8 mouse cellular contexts compared by ENCODE assay signal in genomic region chr2:39006149-39006730, GRCm38 (mm10). TPM values are rescaled to one million over a fixed set of nuclear protein-coding genes. Genes with fewer than 3 reads are reported as not detected.
A peak's percentile ranks its signal among the peaks of the same experiment; 100 is the strongest.
DNase-seq lines count a peak whose midpoint lies in the region; ATAC-seq and TF ChIP-seq lines count a peak whose summit lies in the region.

No protein-coding gene starts in this region.

- no peak overlapping the region for H3ac ChIP-seq in C2C12 (ENCODE audit: control insufficient read depth, insufficient read length, low read depth)

- H3K27me3 ChIP-seq in erythroblast, embryonic 14.5 days (ENCODE audit: control insufficient read depth), result no peaks in the 10 kb centered on the region
- no peaks in the 10 kb centered on the region for H3K27me3 ChIP-seq in C2C12 (ENCODE audit: control insufficient read depth, insufficient read depth, insufficient read length)
- H3K27me3 ChIP-seq in forebrain, embryonic 11.5 days (ENCODE audit: control insufficient read depth, insufficient read depth, low read length), result no peaks in the 10 kb centered on the region
- H3K27me3 ChIP-seq in liver, embryonic 12.5 days (replicated peaks), result no peaks in the 10 kb centered on the region

- peaks cover 93% of the 10 kb centered on the region for H3K79me2 ChIP-seq in C2C12 (ENCODE audit: control insufficient read depth, insufficient read depth)

- DNase-seq in forebrain, embryonic 11.5 days (ENCODE audit: low spot score), result no peak
- DNase-seq in natural killer cell, adult 2 months (ENCODE audit: low spot score in 2 of 2), result no peak
- no peak for DNase-seq in right cerebral cortex, postnatal 25 days
- no peak for DNase-seq in spleen, postnatal 10 days (ENCODE audit: low spot score in 2 of 2)

- H3K27ac ChIP-seq in forebrain, embryonic 11.5 days (ENCODE audit: low read depth, low read length), result no peak overlapping the region
- H3K27ac ChIP-seq in liver, embryonic 12.5 days, result peak overlapping the region; percentile 87

- peaks cover 77% of the 10 kb centered on the region for H3K4me1 ChIP-seq in erythroblast, embryonic 14.5 days (ENCODE audit: control insufficient read depth)
- peaks cover 21% of the 10 kb centered on the region for H3K4me1 ChIP-seq in forebrain, embryonic 11.5 days (replicated peaks; ENCODE audit: control insufficient read depth, insufficient read depth, low read length)
- peaks cover 76% of the 10 kb centered on the region for H3K4me1 ChIP-seq in liver, embryonic 12.5 days

- H3K4me2 ChIP-seq in forebrain, embryonic 11.5 days (ENCODE audit: low read depth, low read length, severe bottlenecking), result peak overlapping the region; percentile 75; the same call in 1 of the 2 replicates
- H3K4me2 ChIP-seq in liver, embryonic 12.5 days, result peak overlapping the region; percentile 96

- H3K36me3 ChIP-seq in erythroblast, embryonic 14.5 days (ENCODE audit: control insufficient read depth), result peaks cover 46% of the 10 kb centered on the region
- H3K36me3 ChIP-seq in C2C12 (ENCODE audit: control insufficient read depth, insufficient read depth), result peaks cover 31% of the 10 kb centered on the region
- peaks cover 16% of the 10 kb centered on the region for H3K36me3 ChIP-seq in forebrain, embryonic 11.5 days (ENCODE audit: control insufficient read depth, insufficient read depth, low read length)
- peaks cover 34% of the 10 kb centered on the region for H3K36me3 ChIP-seq in liver, embryonic 12.5 days

- peak overlapping the region; percentile 93 for H3K4me3 ChIP-seq in erythroblast, embryonic 14.5 days (replicated peaks)
- peak overlapping the region; percentile 84 for H3K4me3 ChIP-seq in C2C12 (ENCODE audit: insufficient read depth, poor library complexity, severe bottlenecking)
- peak overlapping the region; percentile 77; the same call in 1 of the 2 replicates for H3K4me3 ChIP-seq in forebrain, embryonic 11.5 days (ENCODE audit: low read depth, low read length)
- H3K4me3 ChIP-seq in liver, embryonic 12.5 days, result peak overlapping the region; percentile 94

- no peaks in the 10 kb centered on the region for H3K9me3 ChIP-seq in erythroblast, embryonic 14.5 days (ENCODE audit: control insufficient read depth, low read length)
- H3K9me3 ChIP-seq in forebrain, embryonic 11.5 days (ENCODE audit: control insufficient read depth, low read length), result no peaks in the 10 kb centered on the region
- no peaks in the 10 kb centered on the region for H3K9me3 ChIP-seq in liver, embryonic 12.5 days (replicated peaks)

- no peak for ATAC-seq in erythroblast, adult 5-6 weeks (replicated peaks; ENCODE audit: low FRiP score, poor library complexity, severe bottlenecking)
- no peak for ATAC-seq in forebrain, embryonic 11.5 days (replicated peaks; ENCODE audit: low FRiP score)
- no peak for ATAC-seq in liver, embryonic 12.5 days

- peaks cover 58% of the 10 kb centered on the region for H3K79me3 ChIP-seq in C2C12 (ENCODE audit: low read depth)

- WGBS in forebrain, embryonic 11.5 days, result 91% methylated on average over 14 of the region's 14 CpGs
- WGBS in liver, embryonic 12.5 days (ENCODE audit: insufficient replicate concordance), result 66% methylated on average over 14 of the region's 14 CpGs

- H3K9ac ChIP-seq in forebrain, embryonic 11.5 days (ENCODE audit: low read length), result no peak overlapping the region
- no peak overlapping the region; the same call in 1 of the 2 replicates for H3K9ac ChIP-seq in liver, embryonic 12.5 days

- TF ChIP-seq CTCF in C2C12 (IDR thresholded peaks at IDR 0.05; ENCODE audit: control insufficient read depth, insufficient read depth, insufficient read length), result no peak

TF ChIP-seq in C2C12, 6 proteins besides CTCF, POLR2A, EP300 and RAD21:
- TF ChIP-seq FOSL1 (IDR thresholded peaks at IDR 0.05; ENCODE audit: insufficient read depth, low read length, poor library complexity, severe bottlenecking), result no peak
- no peak for TF ChIP-seq MAX (IDR thresholded peaks at IDR 0.05)
- TF ChIP-seq MYOD1 (IDR thresholded peaks at IDR 0.05; ENCODE audit: control insufficient read depth, insufficient read length, low read depth), result no peak
- no peak for TF ChIP-seq USF1 (IDR thresholded peaks at IDR 0.05; ENCODE audit: low read depth)
- TF ChIP-seq MYOG (IDR thresholded peaks at IDR 0.05; ENCODE audit: control insufficient read depth, extremely low read depth, insufficient read length), result no peak
- TF ChIP-seq CEBPB (IDR thresholded peaks at IDR 0.05; ENCODE audit: low read depth), result no peak

RNA-seq across cellular contexts. Expression of gene Rpl35, which starts 0.8 kb away (rescaled TPM):
- 34.7 TPM in 2 replicates for polyA plus RNA-seq in erythroblast, embryonic 14.5 days (2012)
- total RNA-seq in erythroblast, adult 5-6 weeks (2015; ENCODE audit: low replicate concordance), result 144 and 170 TPM in 2 replicates
- 142 and 181 TPM in 2 replicates for total RNA-seq in erythroblast, adult 5-6 weeks (2017; ENCODE audit: low replicate concordance)
- 1,492 TPM for polyA plus RNA-seq in C2C12 (2012; fragmentation: generic; extraction: Trizol)
- 901 and 1,011 TPM in 2 replicates for polyA plus RNA-seq in forebrain, embryonic 11.5 days (2014; fragmentation: Nextera tagmentation; extraction: Ambion mirVana)
- 995 and 1,050 TPM in 2 replicates for polyA plus RNA-seq in liver, embryonic 12.5 days (2016; fragmentation: Nextera tagmentation; extraction: Ambion mirVana)

RNA-seq across cellular contexts. Expression of gene Arpc5l, which starts 1.1 kb away (rescaled TPM):
- polyA plus RNA-seq in erythroblast, embryonic 14.5 days (2012), result 8.1 and 8.6 TPM in 2 replicates
- 25.6 and 27.8 TPM in 2 replicates for total RNA-seq in erythroblast, adult 5-6 weeks (2015; ENCODE audit: low replicate concordance)
- total RNA-seq in erythroblast, adult 5-6 weeks (2017; ENCODE audit: low replicate concordance), result 13.5 and 14.1 TPM in 2 replicates
- polyA plus RNA-seq in C2C12 (2012; fragmentation: generic; extraction: Trizol), result 73.7 TPM
- polyA plus RNA-seq in forebrain, embryonic 11.5 days (2014; fragmentation: Nextera tagmentation; extraction: Ambion mirVana), result 146 and 147 TPM in 2 replicates
- polyA plus RNA-seq in liver, embryonic 12.5 days (2016; fragmentation: Nextera tagmentation; extraction: Ambion mirVana), result 83.0 and 84.9 TPM in 2 replicates

RNA-seq across cellular contexts. Expression of gene Wdr38, which starts 9.0 kb away (rescaled TPM):
- polyA plus RNA-seq in erythroblast, embryonic 14.5 days (2012), result not detected in 2 replicates
- total RNA-seq in erythroblast, adult 5-6 weeks (2015; ENCODE audit: low replicate concordance), result 0.19 TPM in 1 of 2 replicates, not detected in the other
- total RNA-seq in erythroblast, adult 5-6 weeks (2017; ENCODE audit: low replicate concordance), result not detected in 2 replicates
- polyA plus RNA-seq in C2C12 (2012; fragmentation: generic; extraction: Trizol), result 0.61 TPM
- 1.5 and 1.8 TPM in 2 replicates for polyA plus RNA-seq in forebrain, embryonic 11.5 days (2014; fragmentation: Nextera tagmentation; extraction: Ambion mirVana)
- polyA plus RNA-seq in liver, embryonic 12.5 days (2016; fragmentation: Nextera tagmentation; extraction: Ambion mirVana), result 0.89 and 1.3 TPM in 2 replicates

RNA-seq across cellular contexts. Expression of gene Golga1, which starts 59.1 kb away (rescaled TPM):
- 0.09 and 0.15 TPM in 2 replicates for polyA plus RNA-seq in erythroblast, embryonic 14.5 days (2012)
- total RNA-seq in erythroblast, adult 5-6 weeks (2015; ENCODE audit: low replicate concordance), result 4.2 and 8.6 TPM in 2 replicates
- 21.7 and 25.6 TPM in 2 replicates for total RNA-seq in erythroblast, adult 5-6 weeks (2017; ENCODE audit: low replicate concordance)
- 4.1 TPM for polyA plus RNA-seq in C2C12 (2012; fragmentation: generic; extraction: Trizol)
- 32.1 and 34.4 TPM in 2 replicates for polyA plus RNA-seq in forebrain, embryonic 11.5 days (2014; fragmentation: Nextera tagmentation; extraction: Ambion mirVana)
- 12.1 and 15.9 TPM in 2 replicates for polyA plus RNA-seq in liver, embryonic 12.5 days (2016; fragmentation: Nextera tagmentation; extraction: Ambion mirVana)

Comparison
In these comparisons a context has a peak if more than half of its experiments do, and no peak if none do; other contexts are left out.
1. RNA of gene Rpl35, which starts 0.8 kb away (polyA plus RNA-seq): 1,492 TPM in C2C12 (single experiment), 995 to 1,050 TPM in liver, embryonic 12.5 days and 901 to 1,011 TPM in forebrain, embryonic 11.5 days; 34.7 TPM in erythroblast, embryonic 14.5 days; every median in the first group is over 10 times any median in the second.
2. Peak in every context shown above with its lines, with median percentiles within 50 percentile points of each other: H3K4me3 ChIP-seq.